Mouse (Mus musculus) C2C12 (cell line): ENCODE measurements at regions not wholly inside any gene's neighbourhood (a gene's known extent, or its start where the extent isn't known, plus 50 kb on each side); places are given as distances from the start of the nearest gene placed in this dataset.

ENCODE experiments used
- H3K27me3 ChIP-seq: one replicate; pipeline ENCODE4 v1.6.1; 2011; ENCODE audit not compliant: control insufficient read depth, insufficient read depth, insufficient read length
- H3K36me3 ChIP-seq: one replicate; pipeline ENCODE4 v1.6.1; 2011; ENCODE audit not compliant: control insufficient read depth, insufficient read depth
- H3K4me3 ChIP-seq: one replicate; pipeline ENCODE4 v1.5.1; 2011; ENCODE audit warnings: mild to moderate bottlenecking, control low read depth; ENCODE audit not compliant: poor library complexity, insufficient read depth, severe bottlenecking
- H3K79me2 ChIP-seq: one replicate; pipeline ENCODE4 v1.6.1; 2011; ENCODE audit not compliant: control insufficient read depth, insufficient read depth
- H3K79me3 ChIP-seq: one replicate; pipeline ENCODE4 v1.6.1; 2011; ENCODE audit warnings: low read depth, control low read depth
- H3ac ChIP-seq: one replicate; pipeline ENCODE3; 2011; ENCODE audit warnings: low read depth; ENCODE audit not compliant: control insufficient read depth, insufficient read length
- CEBPB ChIP-seq: IDR thresholded peaks from one replicate; pipeline ENCODE4 v1.6.1; 2011; ENCODE audit warnings: low read depth, mild to moderate bottlenecking, control low read depth, moderate library complexity
- CTCF ChIP-seq: IDR thresholded peaks from one replicate; pipeline ENCODE4 v1.5.1; 2011; ENCODE audit not compliant: control insufficient read depth, insufficient read depth, insufficient read length
- FOSL1 ChIP-seq: IDR thresholded peaks from one replicate; pipeline ENCODE4 v1.8.0; 2011; ENCODE audit warnings: mild to moderate bottlenecking, low read length; ENCODE audit not compliant: poor library complexity, insufficient read depth, severe bottlenecking
- MAX ChIP-seq: IDR thresholded peaks from one replicate; pipeline ENCODE4 v1.6.1; 2011; ENCODE audit warnings: mild to moderate bottlenecking, control low read depth
- MYOD1 ChIP-seq: IDR thresholded peaks from one replicate; pipeline ENCODE4 v1.6.1; 2011; ENCODE audit warnings: low read depth; ENCODE audit not compliant: control insufficient read depth, insufficient read length
- MYOG ChIP-seq: IDR thresholded peaks from one replicate; pipeline ENCODE4 v1.6.1; 2011; ENCODE audit not compliant: control insufficient read depth, insufficient read length; ENCODE audit errors: extremely low read depth
- USF1 ChIP-seq: IDR thresholded peaks from one replicate; pipeline ENCODE4 v1.6.1; 2011; ENCODE audit warnings: low read depth, mild to moderate bottlenecking, control low read depth, moderate library complexity

GRCm38 (mm10) chr9:94301896-94302295 lies 236.0 kb downstream of the 1190002N15Rik start:
- TF ChIP-seq MYOG (no peak), MYOD1 (no peak)
- no peaks in the 10 kb centered on the region for H3K27me3 ChIP-seq
- H3K4me3 ChIP-seq: no peak overlapping the region
- H3K79me2 ChIP-seq: no peaks in the 10 kb centered on the region
- no peaks in the 10 kb centered on the region for H3K36me3 ChIP-seq
- H3K79me3 ChIP-seq: no peaks in the 10 kb centered on the region
- H3ac ChIP-seq: no peak overlapping the region

- no peak overlapping the region for H3ac ChIP-seq
- no peaks in the 10 kb centered on the region for H3K36me3 ChIP-seq
- TF ChIP-seq USF1: no peak
- no peak for TF ChIP-seq FOSL1
- no peak for TF ChIP-seq MYOG
- TF ChIP-seq MYOD1: no peak
- no peak for TF ChIP-seq CTCF
- no peak for TF ChIP-seq MAX
- no peak for TF ChIP-seq CEBPB
- H3K4me3 ChIP-seq: no peak overlapping the region
- no peaks in the 10 kb centered on the region for H3K79me2 ChIP-seq
- H3K27me3 ChIP-seq: no peaks in the 10 kb centered on the region
- no peaks in the 10 kb centered on the region for H3K79me3 ChIP-seq
These were observed 242.4 kb downstream of the 1190002N15Rik start for GRCm38 (mm10) chr9:94295431-94295830.

- no peaks in the 10 kb centered on the region for H3K79me2 ChIP-seq
- H3K4me3 ChIP-seq: no peak overlapping the region
- H3K27me3 ChIP-seq: no peaks in the 10 kb centered on the region
- no peaks in the 10 kb centered on the region for H3K36me3 ChIP-seq
- H3ac ChIP-seq: no peak overlapping the region
- H3K79me3 ChIP-seq: no peaks in the 10 kb centered on the region
- TF ChIP-seq FOSL1: no peak
- no peak for TF ChIP-seq MYOG
- no peak for TF ChIP-seq MAX
- no peak for TF ChIP-seq USF1
- no peak for TF ChIP-seq CEBPB
- no peak for TF ChIP-seq MYOD1
- no peak for TF ChIP-seq CTCF
These were observed 245.7 kb downstream of the 1190002N15Rik start for GRCm38 (mm10) chr9:94292147-94292546.

- Histone ChIP-seq H3K4me3 (no peak overlapping the region), H3ac (no peak overlapping the region), H3K79me2 (no peaks in the 10 kb centered on the region), H3K36me3 (no peaks in the 10 kb centered on the region), H3K79me3 (no peaks in the 10 kb centered on the region), H3K27me3 (no peaks in the 10 kb centered on the region)
- TF ChIP-seq CTCF (no peak), CEBPB (peak; percentile 49)
These were observed 248.3 kb downstream of the 1190002N15Rik start for GRCm38 (mm10) chr9:94289546-94289945.

GRCm38 (mm10) chr9:94287559-94287958 lies 250.3 kb downstream of the 1190002N15Rik start:
- TF ChIP-seq MYOD1: no peak
- peak; percentile 98 for TF ChIP-seq CEBPB
- peak; percentile 65 for TF ChIP-seq FOSL1
- Histone ChIP-seq H3K79me2 (no peaks in the 10 kb centered on the region), H3K79me3 (no peaks in the 10 kb centered on the region), H3ac (no peak overlapping the region), H3K4me3 (no peak overlapping the region), H3K36me3 (no peaks in the 10 kb centered on the region), H3K27me3 (no peaks in the 10 kb centered on the region)

- H3K4me3 ChIP-seq: no peak overlapping the region
- H3K79me3 ChIP-seq: no peaks in the 10 kb centered on the region
- H3ac ChIP-seq: no peak overlapping the region
- TF ChIP-seq MYOD1 (no peak), CTCF (no peak), CEBPB (no peak), FOSL1 (no peak), MYOG (no peak), MAX (no peak), USF1 (no peak)
- no peaks in the 10 kb centered on the region for H3K27me3 ChIP-seq
- H3K79me2 ChIP-seq: no peaks in the 10 kb centered on the region
- H3K36me3 ChIP-seq: no peaks in the 10 kb centered on the region
These were observed 259.0 kb downstream of the 1190002N15Rik start for GRCm38 (mm10) chr9:94278657-94279585.
